Mouse (Mus musculus) heart, embryonic 16.5 days (tissue): ENCODE measurements around the gene Tmem168. TPM values are rescaled to one million over a fixed set of nuclear protein-coding genes. Genes with fewer than 3 reads are reported as not detected.

Source experiments
- ATAC-seq: fragments of 200-750 bp; cut with Nextera tagmentation; replicated peaks from 2 replicates; pipeline ENCODE4 v1.8.0; 2017; ENCODE audit warnings: moderate number of reproducible peaks; ENCODE audit not compliant: insufficient read depth, low FRiP score; ENCODE audit errors: extremely low read depth
- H3K27ac ChIP-seq: fragments of 300-500 bp; sonication (generic); 2 replicates; pipeline ENCODE4 v1.5.1; 2014; ENCODE audit warnings: mild to moderate bottlenecking, low read length, control low read depth, moderate library complexity
- H3K27me3 ChIP-seq: fragments of 300-500 bp; sonication (generic); 2 replicates; pipeline ENCODE4 v1.6.1; 2014; ENCODE audit warnings: low read length, mixed read lengths; ENCODE audit not compliant: control insufficient read depth, insufficient read depth
- H3K36me3 ChIP-seq: fragments of 300-500 bp; sonication (generic); 2 replicates; pipeline ENCODE4 v1.6.1; 2014; ENCODE audit not compliant: control insufficient read depth, insufficient read depth
- H3K4me1 ChIP-seq: fragments of 300-500 bp; sonication (generic); 2 replicates; pipeline ENCODE4 v1.6.1; 2014; ENCODE audit warnings: low read length, mixed read lengths; ENCODE audit not compliant: control insufficient read depth, insufficient read depth
- H3K4me2 ChIP-seq: fragments of 300-500 bp; sonication (generic); 2 replicates; pipeline ENCODE4 v1.6.1; 2014; ENCODE audit warnings: low read depth, mild to moderate bottlenecking, control low read depth, low read length
- H3K4me3 ChIP-seq: fragments of 300-500 bp; sonication (generic); 2 replicates; pipeline ENCODE4 v1.5.1; 2014; ENCODE audit warnings: mild to moderate bottlenecking, control low read depth, low read length
- H3K9ac ChIP-seq: fragments of 300-500 bp; sonication (generic); 2 replicates; pipeline ENCODE4 v1.6.1; 2014; ENCODE audit warnings: low read length, control low read depth
- H3K9me3 ChIP-seq: fragments of 300-500 bp; sonication (generic); replicated peaks from 2 replicates; pipeline ENCODE4 v1.6.1; 2016; ENCODE audit warnings: low read length; ENCODE audit not compliant: control insufficient read depth
- WGBS: fragments of 180-500 bp; shearing (Covaris S2); extraction: QIAGEN DNeasy Blood & Tissue Kit; methylation state at CpG from one replicate; pipeline ENCODE4 v1.1.7; 2014; 5-methylcytosine and 5-hydroxymethylcytosine counted together
- polyA plus RNA-seq: library from polyadenylated mRNA; unstranded; fragments of >200 nt; fragmentation: Nextera tagmentation; extraction: Ambion mirVana; gene quantifications from 2 replicates; pipeline ENCODE4 v1.2.1, GENCODE M21; 2015

Gene Tmem168
- polyA plus RNA-seq, 1 experiment from 2014 or later, result 36.2 TPM

DNA sequence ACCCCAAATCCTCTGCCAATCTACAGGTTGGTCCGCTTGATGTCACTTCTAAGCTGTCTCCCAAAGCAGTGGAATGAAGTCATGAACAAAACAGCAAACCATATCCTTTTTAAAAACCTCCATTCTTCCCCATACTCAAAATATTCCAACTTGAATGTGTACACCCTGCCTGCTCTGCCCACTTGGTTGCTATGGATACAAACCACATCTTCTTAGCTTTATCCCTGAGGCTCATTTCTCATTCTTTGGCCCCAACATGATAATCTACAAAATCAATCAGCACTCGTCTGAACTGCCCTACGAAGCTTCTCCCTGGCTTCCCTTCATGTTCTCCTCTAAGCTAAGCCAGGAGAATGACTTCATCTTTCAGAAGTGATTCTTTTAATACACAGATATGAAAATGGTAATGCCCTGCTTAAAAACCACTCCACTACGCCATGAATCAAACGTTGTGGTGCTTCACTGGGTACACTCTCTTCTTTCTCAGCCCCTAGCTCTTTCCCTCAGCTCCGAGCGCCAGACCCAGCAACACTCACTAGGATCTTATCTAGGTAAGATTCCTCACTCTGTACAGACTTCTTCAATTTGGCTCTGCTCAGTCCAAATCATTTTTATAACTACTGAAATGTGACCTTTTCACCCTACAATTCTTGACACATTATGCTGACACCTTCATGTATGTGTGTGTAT is 70.5 kb downstream of the Tmem168 start:
- H3K27me3 ChIP-seq, result no peaks in the 10 kb centered on the region
- no peaks in the 10 kb centered on the region for H3K9me3 ChIP-seq
- ATAC-seq, result no peak
- H3K9ac ChIP-seq, result no peak overlapping the region
- H3K27ac ChIP-seq, result no peak overlapping the region
- WGBS, result 64% methylated on average over 7 of the region's 7 CpGs
- no peaks in the 10 kb centered on the region for H3K4me1 ChIP-seq
- no peak overlapping the region for H3K4me2 ChIP-seq
- H3K4me3 ChIP-seq, result no peak overlapping the region
- no peaks in the 10 kb centered on the region for H3K36me3 ChIP-seq

Other genes with a start within 250 kb of the Tmem168 start
- gene Bmt2, start 69.9 kb upstream of the Tmem168 start, polyA plus RNA-seq, result 15.9 and 16.8 TPM in 2 replicates
- gene Gpr85, start 231.8 kb upstream of the Tmem168 start, polyA plus RNA-seq, result 2.0 and 2.2 TPM in 2 replicates